Mouse (Mus musculus) neural tube, embryonic 14.5 days (tissue): ENCODE results near the gene Stk4. TPM values are rescaled to one million over a fixed set of nuclear protein-coding genes. Genes with fewer than 3 reads are reported as not detected.

Experiments used
- ATAC-seq: fragments of 200-750 bp; cut with Nextera tagmentation; 2 replicates; pipeline ENCODE4 v1.8.0; 2017; ENCODE audit warnings: low read depth, mild to moderate bottlenecking, moderate TSS enrichment, moderate library complexity
- H3K27ac ChIP-seq: fragments of 300-500 bp; sonication (generic); 2 replicates; pipeline ENCODE4 v1.5.1; 2014; ENCODE audit warnings: low read depth, mild to moderate bottlenecking, control low read depth, low read length, moderate library complexity, mixed read lengths
- H3K27me3 ChIP-seq: fragments of 300-500 bp; sonication (generic); 2 replicates; pipeline ENCODE4 v1.6.1; 2014; ENCODE audit warnings: low read length; ENCODE audit not compliant: control insufficient read depth, insufficient read depth
- H3K36me3 ChIP-seq: fragments of 300-500 bp; sonication (generic); 2 replicates; pipeline ENCODE4 v1.6.1; 2014; ENCODE audit warnings: low read length, mixed read lengths; ENCODE audit not compliant: control insufficient read depth, insufficient read depth
- H3K4me1 ChIP-seq: fragments of 300-500 bp; sonication (generic); 2 replicates; pipeline ENCODE4 v1.6.1; 2014; ENCODE audit warnings: low read length; ENCODE audit not compliant: control insufficient read depth, insufficient read depth
- H3K4me2 ChIP-seq: fragments of 300-500 bp; sonication (generic); 2 replicates; pipeline ENCODE4 v1.6.1; 2014; ENCODE audit warnings: mild to moderate bottlenecking, low read depth, low read length, control low read depth
- H3K4me3 ChIP-seq: fragments of 300-500 bp; sonication (generic); 2 replicates; pipeline ENCODE4 v1.5.1; 2014; ENCODE audit warnings: low read depth, low read length, control low read depth, mixed read lengths
- H3K9ac ChIP-seq: fragments of 300-500 bp; sonication (generic); replicated peaks from 2 replicates; pipeline ENCODE4 v1.6.1; 2014; ENCODE audit warnings: low read depth, mild to moderate bottlenecking, control low read depth, low read length, mixed read lengths
- H3K9me3 ChIP-seq: fragments of 300-500 bp; sonication (generic); 2 replicates; pipeline ENCODE4 v1.6.1; 2016; ENCODE audit warnings: low read length; ENCODE audit not compliant: control insufficient read depth
- WGBS: fragments of 180-500 bp; shearing (Covaris S2); extraction: QIAGEN DNeasy Blood & Tissue Kit; methylation state at CpG from one replicate; pipeline ENCODE4 v1.1.7; 2014; 5-methylcytosine and 5-hydroxymethylcytosine counted together
- polyA plus RNA-seq: library from polyadenylated mRNA; unstranded; fragments of >200 nt; fragmentation: Nextera tagmentation; extraction: Ambion mirVana; gene quantifications from 2 replicates; pipeline ENCODE4 v1.2.1, GENCODE M21; 2014

Stk4 gene
- polyA plus RNA-seq, 1 experiment from 2014 or later = 26.3 TPM

DNA sequence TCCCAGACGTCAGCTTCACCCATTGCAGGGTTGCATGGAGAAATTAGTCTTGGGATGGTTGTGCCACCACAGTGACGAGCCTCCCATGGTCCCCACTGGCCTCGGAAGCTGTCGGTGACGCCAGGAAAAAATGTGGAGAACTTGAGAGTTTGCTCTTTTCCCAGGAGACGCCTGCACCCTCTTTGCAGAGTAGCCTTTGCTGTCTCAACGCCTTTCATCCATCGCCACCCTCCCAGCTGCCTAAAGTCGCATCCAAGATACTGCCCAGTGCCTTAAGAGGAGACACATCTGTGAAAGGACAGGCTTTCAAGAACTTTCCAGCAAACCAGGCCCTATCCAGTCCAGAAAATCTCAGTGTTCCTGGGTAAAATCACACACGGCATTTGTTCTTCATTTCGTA, 82.2 kb downstream of the Stk4 start:
- Histone ChIP-seq H3K9me3 (no peaks in the 10 kb centered on the region), H3K27ac (no peak overlapping the region), H3K4me3 (no peak overlapping the region), H3K9ac (no peak overlapping the region), H3K27me3 (no peaks in the 10 kb centered on the region), H3K4me1 (0 out of 2 replicates have a peak, but pooled peaks cover 3% of the 10 kb centered on the region), H3K4me2 (no peak overlapping the region), H3K36me3 (peaks cover 26% of the 10 kb centered on the region; the same call in 1 of the 2 replicates)
- no peak for ATAC-seq
- 95% methylated on average over 11 of the region's 11 CpGs for WGBS

DNA sequence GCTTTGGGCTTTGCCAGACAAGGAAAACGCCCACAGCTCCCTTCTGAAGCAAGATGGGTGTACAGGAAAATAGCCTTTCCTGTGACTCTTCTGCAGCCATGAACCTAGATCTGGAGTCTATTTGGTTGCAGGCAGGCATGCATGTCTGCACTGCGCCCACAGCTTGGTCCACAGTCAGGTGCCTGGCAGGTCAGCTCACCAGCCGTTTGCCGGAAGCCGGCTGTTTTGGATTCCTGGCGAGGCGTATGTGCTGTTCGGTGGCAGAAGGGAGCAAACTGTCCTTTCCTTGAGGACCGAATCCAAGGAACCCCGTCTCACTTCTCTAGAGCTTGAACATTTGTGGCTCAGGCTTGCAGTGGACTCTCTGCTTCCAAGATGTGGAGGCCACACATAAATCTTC, 83.9 kb downstream of the Stk4 start:
- ATAC-seq = no peak
- Histone ChIP-seq H3K27ac (no peak overlapping the region), H3K4me2 (no peak overlapping the region), H3K4me3 (no peak overlapping the region), H3K36me3 (peaks cover 26% of the 10 kb centered on the region; the same call in 1 of the 2 replicates), H3K9me3 (no peaks in the 10 kb centered on the region), H3K27me3 (no peaks in the 10 kb centered on the region), H3K4me1 (0 out of 2 replicates have a peak, but pooled peaks cover 3% of the 10 kb centered on the region), H3K9ac (no peak overlapping the region)
- 94% methylated on average over 10 of the region's 10 CpGs for WGBS

- Histone ChIP-seq H3K36me3 (peaks cover 26% of the 10 kb centered on the region; the same call in 1 of the 2 replicates), H3K4me3 (no peak overlapping the region), H3K9me3 (no peaks in the 10 kb centered on the region), H3K27me3 (no peaks in the 10 kb centered on the region), H3K27ac (no peak overlapping the region), H3K9ac (no peak overlapping the region), H3K4me1 (no peaks in the 10 kb centered on the region), H3K4me2 (no peak overlapping the region)
- WGBS = 93% methylated on average over 7 of the region's 7 CpGs
- no peak for ATAC-seq
These were observed 86.0 kb downstream of the Stk4 start for GRCm38 (mm10) chr2:164156158-164156557.

DNA sequence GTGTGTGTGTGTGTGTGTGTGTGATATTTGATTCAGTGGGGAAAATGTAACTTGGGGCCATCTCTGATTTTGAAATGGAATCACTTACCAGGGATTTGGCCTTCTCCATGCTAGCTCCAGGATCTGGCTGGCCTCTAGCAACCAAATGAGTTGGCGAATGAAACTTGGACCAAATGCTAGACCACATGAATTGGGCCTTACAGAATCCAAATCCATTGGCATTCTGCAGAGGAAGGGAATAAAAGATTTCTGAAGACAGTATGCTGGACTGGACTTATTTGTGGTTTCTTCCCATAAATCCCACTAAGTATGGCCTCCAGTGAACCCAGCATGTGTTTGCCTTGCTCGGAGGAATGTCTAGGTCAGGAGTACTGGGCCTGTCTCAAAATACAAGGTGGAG, 88.7 kb downstream of the Stk4 start:
- Histone ChIP-seq H3K4me1 (no peaks in the 10 kb centered on the region), H3K9me3 (no peaks in the 10 kb centered on the region), H3K27ac (no peak overlapping the region), H3K4me2 (no peak overlapping the region), H3K9ac (no peak overlapping the region), H3K36me3 (0 out of 2 replicates have a peak, but pooled peaks cover 3% of the 10 kb centered on the region), H3K27me3 (no peaks in the 10 kb centered on the region), H3K4me3 (no peak overlapping the region)
- no peak for ATAC-seq
- 94% methylated on average over 2 of the region's 2 CpGs for WGBS

DNA sequence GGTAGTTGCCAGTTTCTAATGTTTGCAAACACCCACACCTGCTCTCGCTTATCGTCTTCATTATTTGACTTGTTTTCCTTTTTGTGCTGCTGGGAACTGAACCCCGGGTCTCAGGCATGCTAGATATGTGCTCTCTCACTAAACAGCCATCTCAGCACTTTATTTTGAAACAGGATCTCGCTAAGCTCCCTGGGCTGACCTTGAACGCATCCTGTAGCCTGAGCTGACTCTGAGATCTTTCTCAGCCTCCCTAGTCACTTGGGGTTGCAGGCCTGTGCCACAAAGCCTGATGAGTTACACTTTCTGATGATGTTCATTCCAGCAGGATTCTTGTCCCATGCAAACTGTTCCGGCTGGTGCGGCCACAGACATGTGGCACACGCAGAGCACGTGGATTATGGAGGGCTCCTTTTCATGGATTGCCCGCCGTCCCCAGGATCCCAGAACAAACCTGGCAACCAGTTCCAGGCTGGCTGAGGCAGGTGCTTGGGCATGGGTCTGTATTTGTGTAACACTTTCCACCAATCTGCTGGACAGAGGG, 91.5 kb downstream of the Stk4 start:
- ATAC-seq = no peak
- Histone ChIP-seq H3K9me3 (no peaks in the 10 kb centered on the region), H3K36me3 (no peaks in the 10 kb centered on the region), H3K4me1 (no peaks in the 10 kb centered on the region), H3K4me2 (no peak overlapping the region), H3K9ac (no peak overlapping the region), H3K27me3 (peaks cover 3% of the 10 kb centered on the region), H3K27ac (no peak overlapping the region), H3K4me3 (no peak overlapping the region)
- 88% methylated on average over 11 of the region's 11 CpGs for WGBS

DNA sequence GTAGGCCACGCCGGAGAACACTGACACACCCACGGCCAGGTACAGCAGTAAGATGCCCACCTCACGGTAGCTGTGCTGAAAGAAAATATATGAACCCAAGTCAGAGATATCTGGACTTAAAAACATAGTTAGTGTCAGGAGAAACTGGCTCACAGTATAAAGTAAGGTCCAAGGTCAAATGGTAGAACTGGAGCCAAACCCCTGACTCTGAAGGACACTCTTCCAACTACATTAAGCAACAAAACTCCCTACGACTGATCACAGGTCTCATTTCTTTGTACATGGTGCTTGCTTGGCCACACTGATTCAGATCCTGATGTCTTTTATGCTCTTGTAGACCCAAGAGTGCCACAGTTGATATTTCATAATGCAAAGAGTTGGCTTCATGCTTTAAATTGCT, 94.8 kb downstream of the Stk4 start:
- no peak overlapping the region for H3K9ac ChIP-seq
- ATAC-seq = no peak
- peaks cover 37% of the 10 kb centered on the region for H3K27me3 ChIP-seq
- no peak overlapping the region for H3K4me3 ChIP-seq
- H3K36me3 ChIP-seq = no peaks in the 10 kb centered on the region
- WGBS = 88% methylated on average over 5 of the region's 5 CpGs
- H3K27ac ChIP-seq = no peak overlapping the region
- H3K4me2 ChIP-seq = no peak overlapping the region
- no peaks in the 10 kb centered on the region for H3K9me3 ChIP-seq
- H3K4me1 ChIP-seq = peaks cover 7% of the 10 kb centered on the region; the same call in 1 of the 2 replicates

DNA sequence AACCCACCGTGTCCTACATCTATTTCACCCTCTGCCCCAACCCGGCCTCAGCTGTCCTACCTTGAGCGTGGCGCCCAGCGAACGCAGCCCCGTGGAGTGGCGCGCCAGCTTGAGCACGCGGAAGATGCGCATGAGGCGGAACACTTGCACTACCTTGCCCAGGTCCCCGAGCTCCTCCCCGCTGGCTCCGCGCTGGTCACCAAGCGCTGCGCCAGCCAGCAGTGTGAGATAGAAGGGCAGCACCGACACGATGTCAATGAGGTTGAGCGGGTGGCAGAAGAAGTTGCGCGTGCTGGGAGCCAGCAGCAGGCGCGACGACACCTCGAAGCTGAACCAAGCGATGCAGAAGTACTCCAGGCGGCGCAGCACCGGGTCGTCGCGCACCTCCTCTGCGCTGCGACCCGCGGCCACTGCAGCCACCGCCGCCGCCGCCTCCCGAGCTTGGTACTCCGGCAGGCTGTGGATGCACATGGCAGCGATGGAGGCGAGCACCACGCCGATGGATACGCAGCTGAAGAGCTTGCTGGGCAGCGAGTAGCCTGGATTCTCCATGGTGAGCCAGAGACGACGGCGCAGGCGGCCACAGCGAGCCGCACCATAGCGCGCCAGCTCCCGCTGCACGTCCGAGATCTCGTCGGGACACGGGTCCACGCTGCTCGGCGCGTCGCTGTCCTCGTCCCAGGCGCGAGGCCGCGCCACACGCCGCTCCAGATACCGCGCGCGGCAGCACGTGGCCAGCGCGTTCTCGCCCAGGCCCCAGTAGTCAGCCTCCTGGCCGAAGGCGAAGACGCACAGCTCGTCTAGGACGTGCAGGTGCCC, 97.8 kb downstream of the Stk4 start:
- no peak overlapping the region for H3K27ac ChIP-seq
- no peaks in the 10 kb centered on the region for H3K36me3 ChIP-seq
- H3K4me3 ChIP-seq = peak overlapping the region; percentile 32
- 10% methylated on average over 84 of the region's 90 CpGs for WGBS
- peak overlapping the region; percentile 53 for H3K4me2 ChIP-seq
- H3K9me3 ChIP-seq = no peaks in the 10 kb centered on the region
- peak; percentile 73 for ATAC-seq
- H3K27me3 ChIP-seq = peaks cover 53% of the 10 kb centered on the region
- peaks cover 13% of the 10 kb centered on the region for H3K4me1 ChIP-seq
- peak overlapping the region; percentile 11; the same call in 1 of the 2 replicates for H3K9ac ChIP-seq

GRCm38 (mm10) chr2:164168571-164168946, 98.4 kb downstream of the Stk4 start:
- Histone ChIP-seq H3K4me3 (peak overlapping the region; percentile 32), H3K4me2 (peak overlapping the region; percentile 53), H3K27me3 (peaks cover 53% of the 10 kb centered on the region), H3K9ac (0 out of 2 replicates have a peak overlapping the region, but pooled peaks have one; percentile 11), H3K9me3 (no peaks in the 10 kb centered on the region), H3K4me1 (peaks cover 13% of the 10 kb centered on the region), H3K36me3 (no peaks in the 10 kb centered on the region), H3K27ac (no peak overlapping the region)
- peak; percentile 65 for ATAC-seq
- 15% methylated on average over 37 of the region's 42 CpGs for WGBS

DNA sequence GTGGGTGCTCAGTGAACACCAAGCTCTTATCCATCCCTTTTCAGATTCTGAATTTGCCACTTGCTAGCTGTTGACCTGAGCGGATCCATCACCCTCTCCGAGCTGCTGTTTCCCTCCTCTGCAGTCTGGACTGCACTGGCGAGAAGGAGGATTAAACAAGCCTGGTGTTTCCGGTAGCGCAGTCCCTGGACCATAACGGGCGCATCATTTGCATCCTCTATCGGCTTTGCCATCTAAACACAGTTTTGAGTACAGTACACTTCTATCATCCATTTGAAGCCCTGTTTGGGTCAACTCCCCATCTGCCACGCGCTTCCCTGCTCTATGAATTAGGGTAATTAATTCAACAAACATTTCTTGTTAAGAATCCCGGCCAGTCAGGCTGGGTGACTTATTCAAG, 100.2 kb downstream of the Stk4 start:
- H3K4me3 ChIP-seq = peak overlapping the region; percentile 31
- WGBS = 6% methylated on average over 11 of the region's 11 CpGs

More for the DNA sequence above, 100.2 kb downstream of the Stk4 start:
- Histone ChIP-seq H3K27me3 (peaks cover 53% of the 10 kb centered on the region), H3K36me3 (no peaks in the 10 kb centered on the region), H3K9ac (no peak overlapping the region), H3K4me2 (peak overlapping the region; percentile 54; the same call in 1 of the 2 replicates), H3K9me3 (no peaks in the 10 kb centered on the region), H3K4me1 (peaks cover 13% of the 10 kb centered on the region), H3K27ac (no peak overlapping the region)
- no peak for ATAC-seq
